Mouse (Mus musculus) thymus, adult 2 months (tissue): ENCODE results near the gene Atf7ip. TPM values are rescaled to one million over a fixed set of nuclear protein-coding genes. Genes with fewer than 3 reads are reported as not detected.

ENCODE experiments used
- DNase-seq: peaks from one replicate; pipeline ENCODE4 v3.0.0; 2021
- H3K27ac ChIP-seq: fragments of 200-500 bp; 2 replicates; pipeline ENCODE4 v1.5.1; 2012; ENCODE audit warnings: low read length, control low read depth; ENCODE audit not compliant: control insufficient read depth, insufficient read depth
- H3K27me3 ChIP-seq: fragments of 200-500 bp; 2 replicates; pipeline ENCODE4 v1.6.1; 2012; ENCODE audit warnings: mild to moderate bottlenecking, low read length, moderate library complexity, mixed read lengths; ENCODE audit not compliant: control insufficient read depth, insufficient read depth
- H3K36me3 ChIP-seq: fragments of 200-500 bp; 2 replicates; pipeline ENCODE4 v1.6.1; 2012; ENCODE audit warnings: mild to moderate bottlenecking, low read length, moderate library complexity; ENCODE audit not compliant: control insufficient read depth, insufficient read depth
- H3K4me1 ChIP-seq: fragments of 200-500 bp; replicated peaks from 2 replicates; pipeline ENCODE4 v1.6.1; 2012; ENCODE audit warnings: low read length; ENCODE audit not compliant: control insufficient read depth, insufficient read depth
- H3K4me3 ChIP-seq: fragments of 200-500 bp; 2 replicates; pipeline ENCODE4 v1.5.1; 2012; ENCODE audit warnings: mild to moderate bottlenecking, low read length, control low read depth, moderate library complexity; ENCODE audit not compliant: control insufficient read depth, insufficient read depth
- CTCF ChIP-seq: fragments of 200-500 bp; IDR thresholded peaks from 2 replicates; pipeline ENCODE4 v1.5.1; 2012; ENCODE audit warnings: mild to moderate bottlenecking, control low read depth, low read length, moderate library complexity, borderline replicate concordance; ENCODE audit not compliant: control insufficient read depth, poor library complexity, insufficient read depth; ENCODE audit errors: extremely low read depth
- POLR2A ChIP-seq: fragments of 200-500 bp; IDR thresholded peaks from 2 replicates; pipeline ENCODE4 v1.6.1; 2012; ENCODE audit warnings: mild to moderate bottlenecking, low read length, control low read depth, moderate library complexity; ENCODE audit not compliant: control insufficient read depth, poor library complexity, insufficient read depth; ENCODE audit errors: extremely low read depth
- WGBS: fragments of 180-500 bp; shearing (Covaris S2); methylation state at CpG from one replicate; pipeline ENCODE4 v1.1.7; 2018; 5-methylcytosine and 5-hydroxymethylcytosine counted together
- polyA plus RNA-seq: library from polyadenylated mRNA; depleted of rRNA; stranded (reverse); fragments of >200 nt; gene quantifications from 2 replicates; pipeline ENCODE4 v1.2.3, GENCODE M21; 2012

Atf7ip gene
- polyA plus RNA-seq, 1 experiment = 65.1 TPM

GRCm38 (mm10) chr6:136471601-136472000 is 34.4 kb upstream of the Atf7ip start:
- WGBS = 46% methylated on average over 5 of the region's 5 CpGs
- DNase-seq = no peak
- peak overlapping the region; percentile 82 for H3K27ac ChIP-seq
- no peaks in the 10 kb centered on the region for H3K27me3 ChIP-seq
- no peak for TF ChIP-seq CTCF
- TF ChIP-seq POLR2A = no peak
- no peak overlapping the region for H3K4me3 ChIP-seq
- peaks cover 44% of the 10 kb centered on the region for H3K4me1 ChIP-seq
- no peaks in the 10 kb centered on the region for H3K36me3 ChIP-seq

- 92% methylated on average over 6 of the region's 6 CpGs for WGBS
- no peak overlapping the region for H3K27ac ChIP-seq
- no peak for TF ChIP-seq POLR2A
- no peak for TF ChIP-seq CTCF
Observed at GRCm38 (mm10) chr6:136472779-136473178, 33.2 kb upstream of the Atf7ip start.

GRCm38 (mm10) chr6:136473472-136474129 is 32.4 kb upstream of the Atf7ip start:
- 68% methylated on average over 11 of the region's 11 CpGs for WGBS
- Histone ChIP-seq H3K27ac (no peak overlapping the region), H3K36me3 (no peaks in the 10 kb centered on the region), H3K4me1 (peaks cover 41% of the 10 kb centered on the region), H3K27me3 (no peaks in the 10 kb centered on the region), H3K4me3 (no peak overlapping the region)
- no peak for TF ChIP-seq CTCF
- TF ChIP-seq POLR2A = no peak
- DNase-seq = no peak

More at GRCm38 (mm10) chr6:136472779-136473178, 33.2 kb upstream of the Atf7ip start:
- H3K4me3 ChIP-seq = no peak overlapping the region
- DNase-seq = no peak
- no peaks in the 10 kb centered on the region for H3K36me3 ChIP-seq
- no peaks in the 10 kb centered on the region for H3K27me3 ChIP-seq
- H3K4me1 ChIP-seq = peaks cover 42% of the 10 kb centered on the region

GRCm38 (mm10) chr6:136475171-136475860 is 30.7 kb upstream of the Atf7ip start:
- Histone ChIP-seq H3K27ac (no peak overlapping the region), H3K4me1 (peaks cover 28% of the 10 kb centered on the region), H3K27me3 (no peaks in the 10 kb centered on the region), H3K36me3 (no peaks in the 10 kb centered on the region), H3K4me3 (no peak overlapping the region)
- no peak for DNase-seq
- 92% methylated on average over 6 of the region's 6 CpGs for WGBS
- no peak for TF ChIP-seq POLR2A
- TF ChIP-seq CTCF = no peak

GRCm38 (mm10) chr6:136477878-136478277 is 28.1 kb upstream of the Atf7ip start:
- TF ChIP-seq POLR2A (no peak), CTCF (no peak)
- Histone ChIP-seq H3K4me3 (no peak overlapping the region), H3K27me3 (no peaks in the 10 kb centered on the region), H3K4me1 (peaks cover 10% of the 10 kb centered on the region), H3K27ac (no peak overlapping the region), H3K36me3 (no peaks in the 10 kb centered on the region)
- 89% methylated on average over 1 of the region's 1 CpGs for WGBS
- DNase-seq = no peak

- Histone ChIP-seq H3K4me1 (no peaks in the 10 kb centered on the region), H3K4me3 (no peak overlapping the region), H3K27ac (no peak overlapping the region), H3K36me3 (no peaks in the 10 kb centered on the region), H3K27me3 (no peaks in the 10 kb centered on the region)
- DNase-seq = no peak
- 93% methylated on average over 2 of the region's 2 CpGs for WGBS
- TF ChIP-seq POLR2A (no peak), CTCF (no peak)
Observed at GRCm38 (mm10) chr6:136483531-136483930, 22.4 kb upstream of the Atf7ip start.

GRCm38 (mm10) chr6:136484093-136484492 is 21.9 kb upstream of the Atf7ip start:
- no peaks in the 10 kb centered on the region for H3K36me3 ChIP-seq
- no peak overlapping the region for H3K4me3 ChIP-seq
- TF ChIP-seq CTCF (no peak), POLR2A (no peak)
- no peak for DNase-seq
- no peak overlapping the region for H3K27ac ChIP-seq
- H3K27me3 ChIP-seq = no peaks in the 10 kb centered on the region
- 94% methylated on average over 3 of the region's 3 CpGs for WGBS
- H3K4me1 ChIP-seq = no peaks in the 10 kb centered on the region
